Mouse (Mus musculus) MEL (cell line): ENCODE measurements around the gene Sde2. TPM values are rescaled to one million over a fixed set of nuclear protein-coding genes. Genes with fewer than 3 reads are reported as not detected.
A peak's percentile ranks its signal among the peaks of the same experiment; 100 is the strongest.
"Not testable (repeated sequence)": the region's sequence is repeated elsewhere in the genome, so short reads cannot be mapped to it uniquely, and the experiment has no call there.

Source experiments
- DNase-seq: peaks from one replicate; pipeline ENCODE4 v3.0.0; 2011; ENCODE audit warnings: low read depth, low spot score
- H3K27ac ChIP-seq: 2 replicates; pipeline ENCODE4 v1.5.1; 2012; ENCODE audit warnings: low read depth, mild to moderate bottlenecking, control low read depth, low read length, moderate library complexity; ENCODE audit not compliant: control insufficient read depth
- H3K27me3 ChIP-seq, 2 experiments: fragments of 150-350 bp in 1 of 2; sonication (generic) in 1 of 2; 2 replicates each; pipeline ENCODE4 v1.6.1; 2012; ENCODE audit warnings: low read length in 2 of 2, mild to moderate bottlenecking in 2 of 2, improper control_type of control experiment in 1 of 2, moderate library complexity in 1 of 2; ENCODE audit not compliant: insufficient read depth in 2 of 2, control insufficient read depth in 1 of 2
- H3K36me3 ChIP-seq, 2 experiments: 2 replicates each; pipeline ENCODE4 v1.6.1; 2012 to 2014; ENCODE audit warnings: low read length in 2 of 2, improper control_type of control experiment in 1 of 2, inconsistent platforms in 1 of 2, mild to moderate bottlenecking in 1 of 2; ENCODE audit not compliant: insufficient read depth in 2 of 2, control insufficient read depth in 1 of 2
- H3K4me1 ChIP-seq, 2 experiments: fragments of 150-350 bp in 1 of 2; sonication (generic) in 1 of 2; 2 replicates each; pipeline ENCODE4 v1.6.1; 2012; ENCODE audit warnings: low read length in 2 of 2, improper control_type of control experiment in 1 of 2, mild to moderate bottlenecking in 1 of 2; ENCODE audit not compliant: insufficient read depth in 2 of 2, control insufficient read depth in 1 of 2
- H3K4me3 ChIP-seq, 2 experiments: fragments of 150-350 bp in 1 of 2; sonication (generic) in 1 of 2; 2 replicates each; pipeline ENCODE4 v1.5.1; 2012; ENCODE audit warnings: low read depth in 2 of 2, low read length in 2 of 2, mild to moderate bottlenecking in 2 of 2, moderate library complexity in 2 of 2, control low read depth in 1 of 2, improper control_type of control experiment in 1 of 2; ENCODE audit not compliant: control insufficient read depth in 1 of 2, insufficient read depth in 1 of 2
- H3K79me2 ChIP-seq: 2 replicates; pipeline ENCODE4 v1.6.1; 2012; ENCODE audit warnings: mild to moderate bottlenecking, low read length, moderate library complexity; ENCODE audit not compliant: control insufficient read depth, poor library complexity, insufficient read depth
- H3K9ac ChIP-seq: 2 replicates; pipeline ENCODE4 v1.6.1; 2012; ENCODE audit warnings: low read depth, mild to moderate bottlenecking, control low read depth, low read length, moderate library complexity; ENCODE audit not compliant: control insufficient read depth, poor library complexity, severe bottlenecking
- H3K9me3 ChIP-seq: fragments of 150-350 bp; sonication (generic); replicated peaks from 2 replicates; pipeline ENCODE4 v1.6.1; 2012; ENCODE audit warnings: mild to moderate bottlenecking, low read length, improper control_type of control experiment, moderate library complexity; ENCODE audit not compliant: insufficient read depth
- EP300 ChIP-seq, 2 experiments: IDR thresholded peaks; 2 replicates each; pipeline ENCODE4 v1.6.1; 2011; ENCODE audit warnings: improper control_type of control experiment in 2 of 2, low read length in 2 of 2, low read depth in 1 of 2, mild to moderate bottlenecking in 1 of 2
- ETS1 ChIP-seq: IDR thresholded peaks from 2 replicates; pipeline ENCODE4 v1.6.1; 2012; ENCODE audit warnings: low read depth, mild to moderate bottlenecking, inconsistent platforms, low read length, improper control_type of control experiment, moderate library complexity
- GATA1 ChIP-seq: IDR thresholded peaks from 2 replicates; pipeline ENCODE4 v1.6.1; 2011; ENCODE audit warnings: low read depth, low read length, improper control_type of control experiment
- JUND ChIP-seq: IDR thresholded peaks from 2 replicates; pipeline ENCODE4 v1.6.1; 2011; ENCODE audit warnings: low read depth, mild to moderate bottlenecking, improper control_type of control experiment, low read length
- MAFK ChIP-seq: IDR thresholded peaks from 2 replicates; pipeline ENCODE4 v1.6.1; 2011; ENCODE audit warnings: low read depth, mild to moderate bottlenecking, low read length, improper control_type of control experiment, borderline replicate concordance
- MAX ChIP-seq: IDR thresholded peaks from 2 replicates; pipeline ENCODE4 v1.6.1; 2011; ENCODE audit warnings: low read length, improper control_type of control experiment
- MYC ChIP-seq: IDR thresholded peaks from 2 replicates; pipeline ENCODE4 v1.6.1; 2011; ENCODE audit warnings: low read depth, mild to moderate bottlenecking, low read length, improper control_type of control experiment, moderate library complexity
- NELFE ChIP-seq: IDR thresholded peaks from 2 replicates; pipeline ENCODE4 v1.6.1; 2011; ENCODE audit warnings: low read depth, low read length, improper control_type of control experiment
- RCOR1 ChIP-seq: IDR thresholded peaks from 2 replicates; pipeline ENCODE4 v1.6.1; 2012; ENCODE audit warnings: low read depth, mild to moderate bottlenecking, inconsistent platforms, low read length, improper control_type of control experiment
- SIN3A ChIP-seq: IDR thresholded peaks from 2 replicates; pipeline ENCODE4 v1.6.1; 2012; ENCODE audit warnings: low read length, improper control_type of control experiment, inconsistent platforms
- TAL1 ChIP-seq: IDR thresholded peaks from 2 replicates; pipeline ENCODE4 v1.6.1; 2012; ENCODE audit warnings: mild to moderate bottlenecking, inconsistent platforms, low read length, moderate library complexity, mixed read lengths
- TBP ChIP-seq: IDR thresholded peaks from 2 replicates; pipeline ENCODE4 v1.8.0; 2011; ENCODE audit warnings: low read depth, low read length, improper control_type of control experiment
- TCF12 ChIP-seq: IDR thresholded peaks from 2 replicates; pipeline ENCODE4 v1.6.1; 2014; ENCODE audit warnings: low read depth, mild to moderate bottlenecking, inconsistent platforms, low read length, improper control_type of control experiment, moderate library complexity
- polyA plus RNA-seq, 2 experiments: library from polyadenylated mRNA; stranded (reverse) in 1 of 2; unstranded in 1 of 2; fragments of >175 nt in 1 of 2; fragments of >200 nt in 1 of 2; gene quantifications; 2 replicates each; pipeline versions ENCODE4 v1.2.1 to v1.2.4; 2012; ENCODE audit warnings: low replicate concordance in 2 of 2, low read depth in 1 of 2; ENCODE audit not compliant: insufficient read length in 2 of 2, insufficient read depth in 1 of 2, missing spikeins in 1 of 2
- total RNA-seq: library from RNA; depleted of rRNA; stranded (reverse); fragments of 300-350 nt; gene quantifications from 2 replicates; pipeline ENCODE4 v1.2.3, GENCODE M21; 2012

Sde2 gene
- total and polyA plus RNA-seq, 3 experiments: 35.5 to 48.0 TPM; not detected in 1

DNA sequence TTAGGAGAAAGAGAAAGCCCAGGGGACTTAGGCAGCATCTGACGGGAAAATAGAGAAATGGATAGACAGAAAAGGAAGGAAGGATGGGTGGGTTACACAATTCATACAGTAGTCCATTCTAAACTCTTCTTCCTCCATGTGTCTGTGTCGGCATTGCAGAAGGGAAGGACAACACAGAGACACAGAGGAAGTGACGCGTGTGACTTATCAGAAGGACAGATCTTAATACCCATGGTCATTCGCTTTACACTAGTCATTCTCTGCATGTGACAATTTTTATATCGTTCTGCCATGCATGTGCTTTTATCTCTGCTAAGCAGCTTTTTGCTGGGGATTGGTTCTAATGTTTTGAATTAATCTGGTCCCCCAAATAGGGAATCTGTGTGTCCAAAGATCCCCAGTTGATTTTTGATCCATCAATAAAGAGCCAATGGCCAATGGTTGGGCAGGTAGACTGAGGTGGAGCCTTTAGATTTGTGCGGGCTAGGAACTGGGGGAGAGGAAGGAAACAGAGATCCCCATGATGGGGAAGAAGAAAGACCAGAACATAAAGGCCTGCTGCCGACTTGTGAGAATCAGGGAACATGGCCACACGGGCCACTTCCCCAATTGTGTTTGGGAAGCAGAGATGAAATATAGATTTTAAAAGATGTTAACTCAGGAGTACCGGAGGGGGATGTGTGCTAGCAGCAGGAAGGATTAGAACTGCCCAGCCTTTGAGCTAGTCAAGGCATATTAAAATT is 15.5 kb upstream of the Sde2 start:
- TF ChIP-seq MAX: peak; percentile 74
- TF ChIP-seq EP300 (IDR thresholded peaks at IDR 0.05; ENCODE audit: low read depth in 1 of 2, low read length in 2 of 2): no peak
- TF ChIP-seq NELFE: no peak
- 0 out of 2 replicates have a peak, but pooled peaks have one; percentile 11 for TF ChIP-seq ETS1
- TF ChIP-seq TBP: no peak
- peak; percentile 44; the same call in 1 of the 2 replicates for TF ChIP-seq TAL1
- peak; percentile 85 for TF ChIP-seq GATA1
- peak; percentile 83; the same call in 1 of the 2 replicates for TF ChIP-seq MYC
- TF ChIP-seq, all 39 proteins: peak for 5
- Histone ChIP-seq H3K9ac (peak overlapping the region; percentile 35), H3K9me3 (no peaks in the 10 kb centered on the region), H3K79me2 (no peaks in the 10 kb centered on the region), H3K4me3 (peak overlapping the region in 1 of 2 experiments; percentile 27; a peak in 1 of 4 replicates), H3K27ac (peak overlapping the region; percentile 2; the same call in 1 of the 2 replicates), H3K36me3 (peaks cover 0 to 11% of the 10 kb centered on the region in 2 experiments; a peak in 2 of 4 replicates), H3K27me3 (peaks cover 0 to 5% of the 10 kb centered on the region in 2 experiments; a peak in 3 of 4 replicates), H3K4me1 (peaks cover 0 to 15% of the 10 kb centered on the region in 2 experiments; a peak in 2 of 4 replicates)
- peak; percentile 66 for DNase-seq

DNA sequence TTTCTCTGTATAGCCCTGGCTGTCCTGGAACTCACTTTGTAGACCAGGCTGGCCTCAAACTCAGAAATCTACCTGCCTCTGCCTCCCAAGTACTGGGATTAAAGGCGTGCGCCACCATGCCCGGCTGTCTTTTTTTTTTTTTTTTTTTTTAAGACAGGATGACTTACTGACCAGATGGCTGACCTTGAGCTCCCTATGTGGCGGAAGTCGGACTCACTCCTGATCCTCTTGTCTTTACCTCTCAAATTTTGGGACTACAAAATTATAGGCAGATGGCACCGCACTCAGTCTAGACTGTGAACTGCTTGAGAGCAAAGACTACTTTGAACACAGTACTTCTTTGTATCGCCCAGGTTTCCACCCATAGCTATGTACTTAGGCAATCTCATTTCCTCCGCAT is 14.5 kb upstream of the Sde2 start:
- H3K9me3 ChIP-seq, H3K79me2 ChIP-seq, DNase-seq, H3K4me3 ChIP-seq, H3K27ac ChIP-seq, H3K9ac ChIP-seq, H3K36me3 ChIP-seq, H3K27me3 ChIP-seq: not testable (repeated sequence)
- peaks cover 0 to 11% of the 10 kb centered on the region in 2 experiments; a peak in 1 of 4 replicates for H3K4me1 ChIP-seq

DNA sequence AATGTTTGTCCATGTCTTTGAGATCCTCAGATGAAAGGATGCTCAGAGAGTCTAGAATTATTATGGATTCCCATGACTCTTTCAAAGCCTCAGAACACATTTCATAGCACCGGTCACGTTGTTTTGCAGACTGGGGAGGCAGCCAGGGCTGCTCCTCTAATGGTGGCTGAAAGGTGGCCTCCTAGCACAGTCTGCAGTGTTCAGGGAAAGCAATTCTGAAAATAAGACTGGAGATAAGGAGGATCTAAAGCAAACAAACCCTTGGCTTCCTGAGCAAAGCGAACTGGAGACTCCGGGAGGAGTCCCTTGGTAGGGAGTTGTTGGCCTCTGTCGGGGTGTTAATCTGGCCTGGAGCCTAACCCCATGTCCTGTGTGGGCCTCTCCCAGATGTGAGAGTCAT is 13.7 kb upstream of the Sde2 start:
- TF ChIP-seq TCF12: no peak
- no peak for TF ChIP-seq SIN3A
- no peak for TF ChIP-seq JUND
- TF ChIP-seq MAFK: no peak
- TF ChIP-seq RCOR1: no peak
- no peaks in the 10 kb centered on the region for H3K79me2 ChIP-seq
- H3K4me3 ChIP-seq: no peak overlapping the region
- H3K9me3 ChIP-seq: no peaks in the 10 kb centered on the region
- peaks cover 4 to 8% of the 10 kb centered on the region in 2 experiments; a peak in 3 of 4 replicates for H3K27me3 ChIP-seq
- H3K9ac ChIP-seq: no peak overlapping the region
- H3K27ac ChIP-seq: no peak overlapping the region
- DNase-seq: no peak
- peaks cover 0 to 11% of the 10 kb centered on the region in 2 experiments; a peak in 1 of 4 replicates for H3K4me1 ChIP-seq
- peaks cover 0 to 9% of the 10 kb centered on the region in 2 experiments; a peak in 2 of 4 replicates for H3K36me3 ChIP-seq
